Mouse (Mus musculus) embryonic facial prominence, embryonic 15.5 days (tissue): Measurements from ENCODE around the gene Msx1. TPM values are rescaled to one million over a fixed set of nuclear protein-coding genes. Genes with fewer than 3 reads are reported as not detected.

Experiments used
- ATAC-seq: fragments of 200-750 bp; cut with Nextera tagmentation; 2 replicates; pipeline ENCODE4 v1.8.0; 2017; ENCODE audit warnings: low read depth, moderate TSS enrichment; ENCODE audit not compliant: insufficient number of reproducible peaks, low FRiP score, low TSS enrichment
- H3K27ac ChIP-seq: fragments of 300-500 bp; sonication (generic); replicated peaks from 2 replicates; pipeline ENCODE4 v1.5.1; 2015; ENCODE audit warnings: mild to moderate bottlenecking, inconsistent platforms
- H3K27me3 ChIP-seq: fragments of 300-500 bp; sonication (generic); 2 replicates; pipeline ENCODE4 v1.6.1; 2015; ENCODE audit warnings: inconsistent platforms
- H3K36me3 ChIP-seq: fragments of 300-500 bp; sonication (generic); 2 replicates; pipeline ENCODE4 v1.6.1; 2015; ENCODE audit warnings: mild to moderate bottlenecking, inconsistent platforms
- H3K4me1 ChIP-seq: fragments of 300-500 bp; sonication (generic); 2 replicates; pipeline ENCODE4 v1.6.1; 2015; ENCODE audit warnings: inconsistent platforms
- H3K4me2 ChIP-seq: fragments of 300-500 bp; sonication (generic); replicated peaks from 2 replicates; pipeline ENCODE4 v1.6.1; 2015; ENCODE audit warnings: mild to moderate bottlenecking, inconsistent platforms
- H3K4me3 ChIP-seq: fragments of 300-500 bp; sonication (generic); replicated peaks from 2 replicates; pipeline ENCODE4 v1.5.1; 2015; ENCODE audit warnings: mild to moderate bottlenecking, inconsistent platforms
- H3K9ac ChIP-seq: fragments of 300-500 bp; sonication (generic); 2 replicates; pipeline ENCODE4 v1.6.1; 2015; ENCODE audit warnings: inconsistent platforms
- H3K9me3 ChIP-seq: fragments of 300-500 bp; sonication (generic); replicated peaks from 2 replicates; pipeline ENCODE4 v1.6.1; 2016; ENCODE audit warnings: inconsistent platforms
- WGBS: fragments of 180-500 bp; shearing (Covaris S2); methylation state at CpG from one replicate; pipeline ENCODE4 v1.1.7; 2015; 5-methylcytosine and 5-hydroxymethylcytosine counted together
- polyA plus RNA-seq: library from polyadenylated mRNA; unstranded; fragments of >200 nt; fragmentation: Nextera tagmentation; extraction: Ambion mirVana; gene quantifications from 2 replicates; pipeline ENCODE4 v1.2.1, GENCODE M21; 2015

The Msx1 gene
- polyA plus RNA-seq = 181 and 201 TPM in 2 replicates

DNA sequence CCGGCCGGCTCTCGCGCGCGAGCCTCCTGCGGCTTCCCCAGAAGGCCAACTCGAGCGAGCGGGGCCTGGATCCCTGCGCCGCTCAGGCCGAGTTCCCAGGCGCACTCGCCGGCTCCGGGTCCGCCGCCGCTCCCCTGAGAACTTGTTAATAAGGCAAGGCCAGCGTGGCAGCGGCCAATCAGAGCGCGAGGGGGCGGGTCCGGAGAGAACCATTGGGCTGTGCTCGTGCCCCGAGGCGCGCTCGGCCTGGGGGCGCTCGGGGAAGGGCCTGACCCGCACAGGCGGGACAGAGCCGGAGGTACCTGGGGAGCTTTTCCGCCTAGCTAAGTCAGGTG lies at the start of gene Msx1:
Gene Msx1 (minus strand): TSS at position 123 of the 335 bp plus-strand sequence.
- H3K4me2 ChIP-seq = peak within 1 kb of the TSS; percentile 80
- 0% methylated on average over 37 of the region's 37 CpGs for WGBS
- ATAC-seq = peak; percentile 89
- H3K4me3 ChIP-seq = peak within 1 kb of the TSS; percentile 72
- H3K9ac ChIP-seq = peak within 1 kb of the TSS; percentile 85
- no peaks in the 10 kb centered on the region for H3K9me3 ChIP-seq
- H3K4me1 ChIP-seq = peaks cover 52% of the 10 kb centered on the region
- H3K27me3 ChIP-seq = peaks cover 76% of the 10 kb centered on the region
- no peaks in the 10 kb centered on the region for H3K36me3 ChIP-seq
- H3K27ac ChIP-seq = peak within 1 kb of the TSS; percentile 82

DNA sequence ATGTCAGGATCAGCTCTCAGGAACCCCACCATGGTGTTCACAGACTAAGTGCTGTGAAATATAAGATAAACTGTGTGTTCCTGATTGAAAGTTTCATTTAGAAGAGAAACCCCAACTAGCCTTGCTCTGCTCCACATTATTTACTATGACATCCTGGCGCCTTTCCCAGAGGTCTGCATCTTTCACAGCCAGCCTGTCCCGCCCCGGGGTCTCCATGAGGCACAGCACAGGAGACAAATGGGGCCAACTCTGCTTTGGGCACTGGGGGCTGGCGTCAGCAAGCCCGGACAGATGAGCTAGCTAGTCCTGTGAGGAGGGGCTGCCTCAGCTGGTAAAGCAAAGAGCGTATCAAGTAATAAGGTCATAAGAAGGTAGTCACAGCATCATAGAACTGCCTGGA lies 41.1 kb upstream of the Msx1 start:
- Histone ChIP-seq H3K9me3 (no peaks in the 10 kb centered on the region), H3K36me3 (no peaks in the 10 kb centered on the region)
- no peak for ATAC-seq

DNA sequence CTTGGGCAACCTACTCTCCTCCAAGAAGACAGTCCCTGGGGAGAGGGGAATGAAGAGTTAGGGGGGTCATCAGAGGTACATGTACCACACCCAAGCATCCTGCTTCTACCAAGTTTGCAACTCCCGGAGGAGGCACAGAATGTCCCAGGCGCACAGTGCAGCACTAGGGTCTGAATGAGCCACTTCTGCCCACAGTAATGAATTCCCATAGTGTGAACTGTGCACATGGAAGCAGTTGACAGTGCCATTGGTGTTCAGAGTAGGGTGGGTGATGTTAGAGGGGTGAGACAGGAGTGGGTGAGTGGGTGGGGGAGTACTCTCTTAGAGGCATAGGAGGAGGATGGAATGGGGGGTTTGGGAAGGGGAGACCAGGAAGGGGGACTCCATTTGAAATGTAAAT lies 39.9 kb upstream of the Msx1 start:
- WGBS = 94% methylated on average over 2 of the region's 2 CpGs
- H3K27ac ChIP-seq = no peak overlapping the region
- H3K4me1 ChIP-seq = peaks cover 14% of the 10 kb centered on the region
- ATAC-seq = no peak
- H3K36me3 ChIP-seq = no peaks in the 10 kb centered on the region
- H3K9me3 ChIP-seq = no peaks in the 10 kb centered on the region
- no peak overlapping the region for H3K4me3 ChIP-seq
- no peak overlapping the region for H3K4me2 ChIP-seq
- no peak overlapping the region for H3K9ac ChIP-seq
- H3K27me3 ChIP-seq = 0 out of 2 replicates have a peak, but pooled peaks cover 5% of the 10 kb centered on the region

More for the DNA sequence above, 41.1 kb upstream of the Msx1 start:
- WGBS = 45% methylated on average over 6 of the region's 6 CpGs
- Histone ChIP-seq H3K27me3 (0 out of 2 replicates have a peak, but pooled peaks cover 5% of the 10 kb centered on the region), H3K4me1 (peaks cover 14% of the 10 kb centered on the region), H3K9ac (no peak overlapping the region), H3K4me3 (no peak overlapping the region), H3K27ac (no peak overlapping the region), H3K4me2 (no peak overlapping the region)

DNA sequence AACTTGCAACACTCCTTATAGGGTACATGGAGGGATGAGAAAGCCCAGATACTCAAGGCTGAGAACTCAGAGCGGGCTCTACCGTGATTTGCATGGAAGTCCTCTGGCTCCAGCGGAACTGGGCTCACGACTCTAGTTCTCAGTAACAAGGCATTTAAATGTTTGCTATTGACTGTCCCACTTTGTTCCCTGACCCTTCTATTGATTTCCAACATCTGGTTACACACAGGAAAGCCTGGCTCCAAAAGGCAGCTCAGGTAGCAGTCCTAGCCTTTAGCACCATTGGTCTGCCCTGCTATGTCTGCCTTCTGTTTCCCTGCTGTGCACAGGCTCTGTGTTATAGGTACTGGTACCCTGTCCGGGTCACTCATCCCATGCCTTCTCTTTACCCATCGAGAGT lies 36.5 kb upstream of the Msx1 start:
- Histone ChIP-seq H3K9ac (no peak overlapping the region), H3K4me1 (peaks cover 18% of the 10 kb centered on the region), H3K27me3 (0 out of 2 replicates have a peak, but pooled peaks cover 5% of the 10 kb centered on the region), H3K9me3 (no peaks in the 10 kb centered on the region), H3K27ac (no peak overlapping the region), H3K36me3 (no peaks in the 10 kb centered on the region), H3K4me2 (no peak overlapping the region), H3K4me3 (no peak overlapping the region)
- ATAC-seq = no peak
- WGBS = 81% methylated on average over 6 of the region's 6 CpGs

DNA sequence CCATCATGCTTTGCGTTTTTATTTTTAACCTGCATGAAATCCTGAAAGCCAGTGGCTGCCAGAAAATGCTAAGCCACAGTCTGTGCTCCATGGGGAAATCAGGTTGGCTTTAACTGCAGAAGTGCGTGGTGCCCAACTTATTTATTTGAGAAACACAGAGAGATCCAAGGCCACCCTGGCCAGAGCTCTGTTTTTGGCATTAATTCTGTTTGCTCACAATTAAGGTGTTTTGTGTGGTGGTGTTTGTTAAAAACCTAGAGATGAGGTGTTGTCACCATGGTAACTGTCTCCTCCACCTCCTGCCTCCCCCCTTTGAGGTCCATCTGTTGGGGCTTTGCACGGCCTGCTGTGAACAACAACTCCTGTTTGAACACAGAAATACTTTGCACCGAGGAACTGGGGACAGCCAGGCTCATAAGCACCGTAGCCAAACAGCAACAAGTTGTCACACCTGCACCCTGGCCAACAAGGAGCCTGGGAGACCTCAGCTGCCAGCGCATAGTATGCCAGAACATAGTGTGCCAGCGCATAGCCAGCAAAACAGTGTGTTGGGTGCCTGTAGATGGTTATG lies 35.9 kb upstream of the Msx1 start:
- Histone ChIP-seq H3K4me2 (no peak overlapping the region), H3K27ac (no peak overlapping the region), H3K9me3 (no peaks in the 10 kb centered on the region), H3K27me3 (0 out of 2 replicates have a peak, but pooled peaks cover 5% of the 10 kb centered on the region), H3K4me3 (no peak overlapping the region), H3K36me3 (no peaks in the 10 kb centered on the region), H3K9ac (no peak overlapping the region), H3K4me1 (peaks cover 12% of the 10 kb centered on the region)
- WGBS = 53% methylated on average over 7 of the region's 7 CpGs
- ATAC-seq = no peak

DNA sequence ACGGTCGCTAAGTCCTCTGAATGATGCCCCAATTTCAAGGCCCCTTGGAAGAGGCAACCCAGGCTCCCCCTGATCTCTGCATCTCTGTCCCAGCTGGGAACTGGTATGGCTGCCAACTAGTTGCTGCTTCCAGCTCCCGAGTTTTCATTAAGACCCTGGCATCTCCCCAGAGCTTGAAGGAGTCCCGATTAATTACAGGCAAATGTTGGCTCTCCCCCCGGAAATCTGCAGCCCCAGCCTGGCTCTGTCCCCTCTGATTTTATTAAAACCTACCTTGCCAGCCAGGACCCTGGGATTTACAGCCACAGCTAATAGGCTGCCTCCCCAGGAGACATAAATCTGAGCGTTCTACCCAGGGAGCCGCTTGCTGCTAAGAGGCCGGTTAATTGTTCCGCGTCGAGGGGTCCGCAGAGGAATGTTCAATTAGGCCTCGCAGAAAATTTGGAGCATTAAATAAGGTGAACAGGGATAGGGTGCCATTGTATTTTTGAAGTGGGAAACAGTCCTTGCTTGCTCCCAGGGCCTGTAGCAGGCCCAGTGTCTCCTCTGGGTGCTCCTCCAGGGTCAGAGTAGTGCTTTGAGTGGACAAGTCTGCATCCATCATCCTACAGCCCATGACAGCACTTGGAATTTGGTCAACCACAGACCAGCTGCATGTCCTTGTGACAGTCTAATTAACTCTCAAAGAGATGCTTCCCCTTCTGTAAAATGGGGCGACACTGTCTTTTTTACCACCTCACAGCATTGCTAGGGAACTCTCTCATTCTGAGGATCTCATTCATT lies 33.6 kb upstream of the Msx1 start:
- WGBS = 41% methylated on average over 14 of the region's 14 CpGs
- Histone ChIP-seq H3K9me3 (no peaks in the 10 kb centered on the region), H3K36me3 (no peaks in the 10 kb centered on the region), H3K4me3 (no peak overlapping the region), H3K27ac (no peak overlapping the region), H3K4me2 (no peak overlapping the region), H3K27me3 (0 out of 2 replicates have a peak, but pooled peaks cover 5% of the 10 kb centered on the region), H3K4me1 (peaks cover 9% of the 10 kb centered on the region; the same call in 1 of the 2 replicates), H3K9ac (no peak overlapping the region)
- no peak for ATAC-seq

DNA sequence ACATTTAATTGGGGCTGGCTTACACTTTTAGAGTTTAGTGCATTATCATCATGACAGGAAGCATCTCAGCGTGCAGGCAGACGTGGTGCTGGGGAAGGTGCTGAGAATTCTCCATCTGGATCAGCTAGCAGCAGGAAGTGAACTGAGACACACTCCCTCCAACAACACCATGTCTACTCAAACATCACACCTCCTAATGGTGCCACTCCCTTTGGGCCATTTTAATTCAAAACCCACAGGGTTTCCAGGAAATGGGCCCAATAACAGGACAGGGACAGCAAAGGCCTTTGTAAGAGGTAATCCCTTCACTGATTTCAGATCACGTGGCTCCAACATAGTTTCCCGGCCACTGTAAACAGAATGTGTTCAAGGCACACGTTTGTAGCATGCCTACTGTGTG lies 31.7 kb upstream of the Msx1 start:
- no peak overlapping the region for H3K27ac ChIP-seq

DNA sequence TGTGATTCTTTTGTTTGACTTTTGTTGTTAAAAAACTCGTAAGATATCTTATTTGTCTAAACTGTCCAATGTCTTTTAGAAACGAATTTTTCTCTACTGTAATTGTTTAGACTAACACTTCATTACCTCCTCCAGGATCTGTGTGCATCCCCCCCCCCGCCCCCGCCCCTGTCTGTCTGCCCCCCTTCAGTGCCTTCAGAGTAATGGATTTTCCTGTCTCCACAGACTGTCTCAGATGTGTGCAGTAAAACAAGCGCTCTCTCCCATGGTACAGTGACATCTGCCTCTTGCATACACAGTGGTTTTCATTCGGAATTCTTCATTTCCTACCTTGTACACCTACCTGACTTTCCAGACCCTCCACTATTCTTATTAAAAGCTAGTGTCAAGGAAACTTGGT lies 29.9 kb upstream of the Msx1 start:
- H3K9me3 ChIP-seq = no peaks in the 10 kb centered on the region
- no peaks in the 10 kb centered on the region for H3K36me3 ChIP-seq
- H3K27me3 ChIP-seq = peaks cover 7% of the 10 kb centered on the region
- 74% methylated on average over 6 of the region's 6 CpGs for WGBS
- peaks cover 9% of the 10 kb centered on the region; the same call in 1 of the 2 replicates for H3K4me1 ChIP-seq
- no peak overlapping the region for H3K4me2 ChIP-seq
- H3K9ac ChIP-seq = no peak overlapping the region
- no peak overlapping the region for H3K4me3 ChIP-seq
- ATAC-seq = no peak
- H3K27ac ChIP-seq = no peak overlapping the region

More for the DNA sequence above, 31.7 kb upstream of the Msx1 start:
- peaks cover 5% of the 10 kb centered on the region for H3K27me3 ChIP-seq
- H3K9ac ChIP-seq = no peak overlapping the region
- H3K4me1 ChIP-seq = peaks cover 9% of the 10 kb centered on the region; the same call in 1 of the 2 replicates
- H3K4me3 ChIP-seq = no peak overlapping the region
- WGBS = 64% methylated on average over 5 of the region's 5 CpGs
- no peak for ATAC-seq
- H3K9me3 ChIP-seq = no peaks in the 10 kb centered on the region
- no peaks in the 10 kb centered on the region for H3K36me3 ChIP-seq
- no peak overlapping the region for H3K4me2 ChIP-seq

DNA sequence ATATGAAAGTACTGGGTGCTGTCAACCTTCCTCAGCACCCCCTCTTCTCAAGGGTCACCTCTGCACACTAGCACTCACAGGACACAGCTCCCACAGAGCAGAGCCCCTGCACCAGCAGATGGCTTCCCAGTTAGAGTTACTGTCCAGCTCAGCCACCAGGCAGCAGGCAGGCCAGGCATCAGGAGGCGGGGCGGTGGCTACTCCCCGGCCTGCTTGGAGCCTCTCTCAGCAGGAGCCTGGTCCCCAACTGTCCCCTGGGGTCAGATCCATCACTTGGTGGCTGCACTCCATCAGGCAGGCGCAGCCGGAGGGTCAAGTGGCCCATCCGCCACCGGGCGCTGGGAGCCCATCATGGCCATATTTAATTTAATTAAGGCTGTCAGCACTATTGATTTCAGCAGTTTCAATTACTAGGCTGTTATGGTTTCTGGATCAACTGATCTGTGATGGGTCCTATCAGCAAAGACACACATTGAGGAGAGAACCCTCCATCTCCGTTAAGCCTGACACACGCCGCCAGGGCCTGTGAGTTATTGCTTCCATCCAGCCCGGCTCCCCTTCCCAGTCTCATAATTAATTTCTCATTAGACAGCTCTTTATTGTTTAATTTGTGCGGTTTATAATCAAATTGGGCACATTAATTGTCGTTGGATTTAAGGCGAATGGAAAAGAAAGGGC lies 27.1 kb upstream of the Msx1 start:
- Histone ChIP-seq H3K4me2 (no peak overlapping the region), H3K4me3 (no peak overlapping the region), H3K36me3 (no peaks in the 10 kb centered on the region), H3K27me3 (peaks cover 7% of the 10 kb centered on the region), H3K4me1 (no peaks in the 10 kb centered on the region), H3K9me3 (no peaks in the 10 kb centered on the region), H3K27ac (no peak overlapping the region), H3K9ac (no peak overlapping the region)
- ATAC-seq = no peak
- 58% methylated on average over 15 of the region's 15 CpGs for WGBS

DNA sequence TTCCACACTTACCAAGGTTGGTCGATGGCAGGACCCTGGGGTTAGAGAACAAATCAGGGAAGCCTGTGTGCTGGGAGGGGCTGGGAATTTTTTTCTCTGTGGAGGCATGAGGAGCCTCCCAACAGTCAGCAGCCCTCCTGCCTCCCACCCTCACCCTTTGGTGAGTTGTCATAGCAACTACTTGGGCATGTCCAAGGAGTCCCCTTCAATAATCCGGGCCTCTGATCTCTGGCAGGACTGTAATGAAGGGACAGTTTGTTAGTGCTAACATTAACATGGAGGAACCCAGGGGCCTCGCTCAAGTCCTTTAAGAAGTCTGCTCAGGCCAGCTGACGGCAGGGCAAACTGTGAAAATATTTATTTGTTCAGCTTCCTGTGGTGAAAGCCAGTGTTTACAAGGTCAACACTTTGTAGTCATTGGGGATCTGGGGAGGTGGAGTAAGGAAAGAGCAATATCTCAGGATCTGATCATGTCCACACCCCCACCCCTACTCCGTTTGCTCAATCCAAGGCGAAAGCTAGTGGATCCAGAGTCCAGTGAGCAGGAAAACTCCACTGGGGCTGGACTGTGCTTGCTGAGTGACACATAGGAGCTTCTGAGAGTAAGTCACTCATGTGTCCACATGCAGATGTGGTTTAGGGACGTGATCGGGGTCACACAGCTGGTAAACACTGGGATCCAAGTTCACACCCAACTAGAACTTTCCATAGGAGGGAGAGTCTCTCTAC lies 24.8 kb upstream of the Msx1 start:
- no peak overlapping the region for H3K27ac ChIP-seq
- no peaks in the 10 kb centered on the region for H3K9me3 ChIP-seq
- H3K4me3 ChIP-seq = no peak overlapping the region
- no peaks in the 10 kb centered on the region for H3K36me3 ChIP-seq
- ATAC-seq = no peak
- H3K4me2 ChIP-seq = no peak overlapping the region
- H3K4me1 ChIP-seq = no peaks in the 10 kb centered on the region
- no peak overlapping the region for H3K9ac ChIP-seq
- WGBS = 60% methylated on average over 8 of the region's 8 CpGs
- peaks cover 7% of the 10 kb centered on the region for H3K27me3 ChIP-seq

DNA sequence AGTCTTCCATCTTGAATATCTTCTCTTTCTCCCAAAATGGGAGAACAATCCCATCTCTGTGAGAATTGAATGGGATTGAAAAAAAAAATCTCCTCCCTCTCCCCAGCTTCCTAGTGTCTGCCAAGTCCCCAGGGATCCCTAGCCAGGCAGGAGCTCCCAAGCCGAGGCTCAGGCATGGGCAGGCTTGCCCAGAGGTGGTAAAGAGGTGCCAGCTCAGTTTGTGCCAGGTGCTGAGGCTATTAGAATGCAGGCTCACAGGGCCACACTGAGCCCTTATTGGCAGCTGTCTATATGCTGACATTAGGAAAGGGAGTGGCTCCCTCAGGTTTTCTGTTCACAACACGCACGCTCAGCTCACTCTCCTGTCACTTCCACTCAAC lies 11.9 kb upstream of the Msx1 start:
- peaks cover 66% of the 10 kb centered on the region for H3K27me3 ChIP-seq
- no peak for ATAC-seq
- H3K9ac ChIP-seq = no peak overlapping the region
- peaks cover 5% of the 10 kb centered on the region; the same call in 1 of the 2 replicates for H3K4me1 ChIP-seq
- H3K27ac ChIP-seq = no peak overlapping the region
- H3K9me3 ChIP-seq = no peaks in the 10 kb centered on the region
- WGBS = 54% methylated on average over 3 of the region's 3 CpGs
- no peaks in the 10 kb centered on the region for H3K36me3 ChIP-seq
- no peak overlapping the region for H3K4me3 ChIP-seq
- H3K4me2 ChIP-seq = no peak overlapping the region
